Mouse (Mus musculus): Measurements from ENCODE around the gene Abcd3.

GRCm38 (mm10) chr3:121822643-121823042, 7.5 kb upstream of the Abcd3 start:
- no peak for TF ChIP-seq CTCF (IDR thresholded peaks at IDR 0.05; ENCODE audit: low read depth)
- TF ChIP-seq EP300 (IDR thresholded peaks at IDR 0.05; ENCODE audit: low read depth) = no peak

Data from liver, embryonic 14.5 days (tissue).